Mouse (Mus musculus): Measurements from ENCODE around the gene Prl2b1. TPM values are rescaled to one million over a fixed set of nuclear protein-coding genes. Genes with fewer than 3 reads are reported as not detected.
A peak's percentile ranks its signal among the peaks of the same experiment; 100 is the strongest.

Prl2b1 gene
- total and polyA plus RNA-seq, 3 experiments = not detected

DNA sequence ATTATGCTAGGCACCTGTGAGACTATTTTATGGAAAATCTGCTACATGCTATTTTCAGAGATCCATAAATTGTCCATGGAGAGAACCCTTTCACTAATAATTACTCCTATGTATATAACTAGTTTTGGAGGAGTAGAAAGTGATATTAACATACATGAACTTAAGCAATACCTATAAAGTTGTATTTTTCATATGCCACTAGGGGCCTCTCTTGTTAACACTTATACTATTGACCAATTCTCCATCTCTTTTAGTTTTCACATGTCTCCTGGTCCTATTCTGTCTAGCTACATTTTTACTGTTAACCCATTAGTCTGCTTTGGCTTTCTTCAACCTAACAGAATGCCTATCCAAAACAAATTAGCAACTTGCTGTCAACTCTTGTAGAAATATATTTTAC, 23.0 kb upstream of the Prl2b1 start:
- H3K36me3 ChIP-seq (replicated peaks in 1 of 2; ENCODE audit: control insufficient read depth in 1 of 2, insufficient read depth in 1 of 2, low read length in 1 of 2) = no peaks in the 10 kb centered on the region
- TF ChIP-seq RAD21 (IDR thresholded peaks at IDR 0.05; ENCODE audit: low read depth, low read length) (peak; percentile 57), USF1 (IDR thresholded peaks at IDR 0.05; ENCODE audit: low read depth, low read length) (no peak), CTCF (conservative IDR thresholded peaks at IDR 0.05 in 1 of 2, IDR thresholded peaks at IDR 0.05 in 1 of 2; ENCODE audit: low read depth in 2 of 2, low read length in 2 of 2) (peak in 1 of 2 experiments; percentile 52; a peak in 2 of 4 replicates), SMC3 (IDR thresholded peaks at IDR 0.05; ENCODE audit: low read depth, low read length) (peak; percentile 42)
- no peaks in the 10 kb centered on the region for H3K9me3 ChIP-seq (replicated peaks; ENCODE audit: low read length)
- H3K27ac ChIP-seq (ENCODE audit: insufficient read depth, low read depth) = no peak overlapping the region
- no peak overlapping the region for H3K4me2 ChIP-seq (ENCODE audit: insufficient read depth, low read depth, poor library complexity, severe bottlenecking)
- dilution Hi-C loops (cut with MboI; ENCODE audit: extremely low pct_ligation_motif_present, extremely low pct_unique_long_range_greater_than_20kb, low sequenced_read_pairs) (no loop called here), in situ Hi-C loops (cut with MboI; ENCODE audit: low pct_ligation_motif_present, low pct_unique_long_range_greater_than_20kb, low sequenced_read_pairs) (no loop called here)
- H3K27me3 ChIP-seq (replicated peaks) = no peaks in the 10 kb centered on the region
- no peak overlapping the region for H3K9ac ChIP-seq (ENCODE audit: insufficient read depth, low read depth)
- DNase-seq (ENCODE audit: extremely low read depth) = peak; percentile 3
- no peak overlapping the region for H3K4me3 ChIP-seq (replicated peaks in 1 of 3; ENCODE audit: low read depth in 2 of 3, low read length in 2 of 3, poor library complexity in 1 of 3)
- H3K79me2 ChIP-seq (replicated peaks; ENCODE audit: control insufficient read depth, extremely low read depth, insufficient read depth, poor library complexity, severe bottlenecking) = no peaks in the 10 kb centered on the region
- no peaks in the 10 kb centered on the region for H3K4me1 ChIP-seq (ENCODE audit: control insufficient read depth in 1 of 2, insufficient read depth in 2 of 2)

DNA sequence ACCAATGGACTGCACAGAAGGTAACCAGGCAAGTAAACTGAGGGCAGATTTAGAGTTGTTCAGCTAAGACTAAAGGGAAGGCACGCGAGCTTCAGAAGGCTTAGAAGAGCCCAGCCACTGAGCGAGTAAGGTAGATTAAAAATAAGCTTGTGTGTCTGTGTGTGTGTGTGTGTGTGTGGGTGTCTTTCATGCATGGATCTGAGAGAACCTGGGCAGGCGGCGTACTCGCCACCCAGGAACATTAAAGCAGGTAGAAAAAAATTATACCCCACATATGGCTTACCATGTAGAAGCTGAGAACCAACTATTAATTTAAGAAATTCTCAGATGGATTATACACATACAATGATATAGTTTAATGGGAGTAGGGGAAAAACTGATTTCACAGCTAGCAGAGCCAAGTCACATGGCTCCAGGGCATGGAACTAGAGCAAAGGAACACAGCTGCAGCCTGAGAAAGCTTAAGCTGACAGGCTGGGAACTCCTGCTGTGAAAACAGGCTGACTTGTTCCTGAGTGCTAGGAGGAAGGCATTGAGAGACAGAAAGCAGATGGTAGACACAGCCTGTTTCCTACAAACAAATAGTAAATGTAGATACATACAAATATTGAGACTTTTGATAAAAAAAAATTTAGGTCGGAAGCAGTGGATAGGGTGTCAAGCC, 8.5 kb upstream of the Prl2b1 start:
- Histone ChIP-seq H3K4me3 (replicated peaks in 1 of 3; ENCODE audit: low read depth in 2 of 3, low read length in 2 of 3, poor library complexity in 1 of 3) (no peak overlapping the region), H3K9ac (ENCODE audit: insufficient read depth, low read depth) (no peak overlapping the region), H3K27ac (ENCODE audit: insufficient read depth, low read depth) (no peak overlapping the region), H3K36me3 (replicated peaks in 1 of 2; ENCODE audit: control insufficient read depth in 1 of 2, insufficient read depth in 1 of 2, low read length in 1 of 2) (no peaks in the 10 kb centered on the region), H3K4me1 (ENCODE audit: control insufficient read depth in 1 of 2, insufficient read depth in 2 of 2) (no peaks in the 10 kb centered on the region), H3K9me3 (replicated peaks; ENCODE audit: low read length) (no peaks in the 10 kb centered on the region), H3K79me2 (replicated peaks; ENCODE audit: control insufficient read depth, extremely low read depth, insufficient read depth, poor library complexity, severe bottlenecking) (no peaks in the 10 kb centered on the region), H3K4me2 (ENCODE audit: insufficient read depth, low read depth, poor library complexity, severe bottlenecking) (no peak overlapping the region), H3K27me3 (replicated peaks) (no peaks in the 10 kb centered on the region)
- TF ChIP-seq ZNF384 (IDR thresholded peaks at IDR 0.05; ENCODE audit: low read depth, low read length) (no peak), TCF12 (IDR thresholded peaks at IDR 0.05; ENCODE audit: low read depth, low read length) (no peak), HCFC1 (IDR thresholded peaks at IDR 0.05; ENCODE audit: low read depth, low read length) (no peak), USF2 (conservative IDR thresholded peaks at IDR 0.05; ENCODE audit: low read depth, low read length) (no peak), USF1 (IDR thresholded peaks at IDR 0.05; ENCODE audit: low read depth, low read length) (no peak), UBTF (IDR thresholded peaks at IDR 0.05; ENCODE audit: low read depth, low read length) (no peak), GABPA (IDR thresholded peaks at IDR 0.05; ENCODE audit: insufficient replicate concordance, low read depth, low read length) (no peak), MAX (IDR thresholded peaks at IDR 0.05; ENCODE audit: low read length) (no peak)
- no peak for DNase-seq (ENCODE audit: extremely low read depth)
- in situ Hi-C loops (cut with MboI; ENCODE audit: low pct_ligation_motif_present, low pct_unique_long_range_greater_than_20kb, low sequenced_read_pairs) (no loop called here), dilution Hi-C loops (cut with MboI; ENCODE audit: extremely low pct_ligation_motif_present, extremely low pct_unique_long_range_greater_than_20kb, low sequenced_read_pairs) (no loop called here)

DNA sequence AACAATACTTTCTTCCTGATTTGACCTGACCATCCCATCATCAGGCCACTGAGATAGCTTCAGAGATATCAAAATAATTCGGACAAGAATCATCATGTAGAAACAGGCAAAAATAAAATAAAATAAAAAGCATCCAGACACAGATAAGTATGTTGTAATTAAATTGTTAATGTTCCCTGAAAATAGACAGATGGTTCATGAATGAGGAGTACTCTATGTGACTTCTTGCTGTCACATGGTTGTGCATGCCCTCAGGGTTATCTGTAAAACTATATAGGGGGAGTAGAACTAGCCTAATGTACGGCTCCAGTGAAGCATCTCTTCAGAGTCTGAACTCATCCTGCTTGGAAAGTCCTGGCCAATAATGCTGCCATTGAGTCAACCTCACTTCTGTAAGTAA, 45.3 kb downstream of the Prl2b1 start, which contains the start of gene Prl8a2:
Gene Prl8a2 (plus strand): TSS at position 301 of the 400 bp plus-strand sequence.
- Histone ChIP-seq H3K27me3 (replicated peaks) (no peaks in the 10 kb centered on the region), H3K9me3 (replicated peaks; ENCODE audit: low read length) (no peaks in the 10 kb centered on the region), H3K9ac (ENCODE audit: insufficient read depth, low read depth) (no peak within 1 kb of the TSS), H3K4me2 (ENCODE audit: insufficient read depth, low read depth, poor library complexity, severe bottlenecking) (no peak within 1 kb of the TSS), H3K36me3 (replicated peaks in 1 of 2; ENCODE audit: control insufficient read depth in 1 of 2, insufficient read depth in 1 of 2, low read length in 1 of 2) (no peaks in the 10 kb centered on the region), H3K27ac (ENCODE audit: insufficient read depth, low read depth) (no peak within 1 kb of the TSS), H3K4me1 (ENCODE audit: control insufficient read depth in 1 of 2, insufficient read depth in 2 of 2) (no peaks in the 10 kb centered on the region), H3K4me3 (replicated peaks in 1 of 3; ENCODE audit: low read depth in 2 of 3, low read length in 2 of 3, poor library complexity in 1 of 3) (no peak within 1 kb of the TSS), H3K79me2 (replicated peaks; ENCODE audit: control insufficient read depth, extremely low read depth, insufficient read depth, poor library complexity, severe bottlenecking) (no peaks in the 10 kb centered on the region)
- dilution Hi-C loops (cut with MboI; ENCODE audit: extremely low pct_ligation_motif_present, extremely low pct_unique_long_range_greater_than_20kb, low sequenced_read_pairs) = no loop called here
- DNase-seq (ENCODE audit: extremely low read depth) = no peak
- in situ Hi-C loops (cut with MboI; ENCODE audit: low pct_ligation_motif_present, low pct_unique_long_range_greater_than_20kb, low sequenced_read_pairs) = no loop called here
- no peak for TF ChIP-seq MAZ (IDR thresholded peaks at IDR 0.05; ENCODE audit: low read depth, low read length)
- TF ChIP-seq ELF1 (IDR thresholded peaks at IDR 0.05; ENCODE audit: low read depth, low read length) = no peak
- TF ChIP-seq ETS1 (conservative IDR thresholded peaks at IDR 0.05; ENCODE audit: low read depth, low read length) = no peak
- TF ChIP-seq RAD21 (IDR thresholded peaks at IDR 0.05; ENCODE audit: low read depth, low read length) = no peak
